Comparison of ENCODE assay signal across 8 mouse cellular contexts in the genomic region with DNA sequence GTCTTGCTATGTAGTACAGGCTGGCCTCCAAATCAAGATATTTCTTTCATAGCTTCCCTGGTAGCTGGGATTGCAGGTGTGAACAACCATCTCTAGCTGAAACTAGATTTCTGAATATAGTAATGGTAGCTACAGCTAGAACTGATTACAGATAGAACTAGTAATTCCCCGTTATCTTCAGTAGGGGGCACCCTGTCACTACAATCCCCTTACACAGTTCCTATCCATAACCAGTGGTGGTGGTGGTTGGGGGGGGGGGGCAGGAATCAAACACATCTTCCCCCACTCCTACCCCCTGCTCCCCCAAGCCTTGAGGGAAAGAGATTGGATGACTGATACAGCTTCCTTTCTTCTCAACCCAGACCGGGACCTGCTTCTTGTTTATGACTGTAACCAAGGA. TPM values are rescaled to one million over a fixed set of nuclear protein-coding genes. Genes with fewer than 3 reads are reported as not detected.
DNase-seq lines count a peak whose midpoint lies in the region; ATAC-seq and TF ChIP-seq lines count a peak whose summit lies in the region.

No protein-coding gene starts in this region.

- no peaks in the 10 kb centered on the region for H3K36me3 ChIP-seq in midbrain, postnatal 0 days (ENCODE audit: insufficient read depth, low read length)

- no peak overlapping the region for H3K27ac ChIP-seq in bone marrow macrophage, adult 2 months (ENCODE audit: insufficient read depth, low read depth, low read length)
- H3K27ac ChIP-seq in midbrain, postnatal 0 days (ENCODE audit: low read depth, low read length) = no peak overlapping the region

- WGBS in lung, adult 2 months = 22% methylated on average over 2 of the region's 2 CpGs
- WGBS in midbrain, postnatal 0 days = 41% methylated on average over 2 of the region's 2 CpGs

- no peak overlapping the region for H3K4me2 ChIP-seq in midbrain, postnatal 0 days (ENCODE audit: low read depth, low read length, poor library complexity, severe bottlenecking)

- no peaks in the 10 kb centered on the region for H3K9me3 ChIP-seq in midbrain, postnatal 0 days (ENCODE audit: low read length)

- ATAC-seq in midbrain, postnatal 0 days (ENCODE audit: low FRiP score) = no peak

- H3K4me1 ChIP-seq in lung, adult 2 months (ENCODE audit: control insufficient read depth, insufficient read depth, low read length) = no peaks in the 10 kb centered on the region
- no peaks in the 10 kb centered on the region for H3K4me1 ChIP-seq in bone marrow macrophage, adult 2 months (ENCODE audit: control insufficient read depth, insufficient read depth, low read length)
- no peaks in the 10 kb centered on the region for H3K4me1 ChIP-seq in midbrain, postnatal 0 days (ENCODE audit: insufficient read depth, low read length)

- DNase-seq in embryo, embryonic 10 days (ENCODE audit: low spot score) = peak; percentile 44
- no peak for DNase-seq in embryo, embryonic 9.5 days (ENCODE audit: extremely low spot score)
- no peak for DNase-seq in lung, adult 2 months
- no peak for DNase-seq in lung, postnatal 4 days
- peak; percentile 24 for DNase-seq in midbrain, postnatal 0 days (ENCODE audit: low spot score)
- DNase-seq in ovary, postnatal 36 days (ENCODE audit: low spot score) = no peak
- no peak for DNase-seq in urinary bladder, postnatal 4 days (ENCODE audit: low spot score in 2 of 2)

- TF ChIP-seq CTCF in lung, adult 2 months (IDR thresholded peaks at IDR 0.05; ENCODE audit: insufficient read depth, low read length) = peak; percentile 42
- TF ChIP-seq CTCF in bone marrow macrophage, adult 2 months (IDR thresholded peaks at IDR 0.05; ENCODE audit: low read depth, low read length) = peak; percentile 29; the same call in 1 of the 2 replicates
- TF ChIP-seq CTCF in midbrain, postnatal 0 days (IDR thresholded peaks at IDR 0.05) = peak; percentile 59

- TF ChIP-seq POLR2A in lung, adult 2 months (IDR thresholded peaks at IDR 0.05; ENCODE audit: borderline replicate concordance, extremely low read depth, low read depth, low read length) = no peak
- TF ChIP-seq POLR2A in bone marrow macrophage, adult 2 months (IDR thresholded peaks at IDR 0.05; ENCODE audit: borderline replicate concordance, low read depth, low read length) = no peak

- H3K27me3 ChIP-seq in midbrain, postnatal 0 days (ENCODE audit: insufficient read depth, low read length) = no peaks in the 10 kb centered on the region

- H3K9ac ChIP-seq in midbrain, postnatal 0 days (replicated peaks; ENCODE audit: low read length, poor library complexity, severe bottlenecking) = no peak overlapping the region

- H3K4me3 ChIP-seq in lung, adult 2 months (replicated peaks; ENCODE audit: extremely low read depth, low read depth, low read length) = no peak overlapping the region
- no peak overlapping the region for H3K4me3 ChIP-seq in bone marrow macrophage, adult 2 months (ENCODE audit: insufficient read depth, low read length)
- H3K4me3 ChIP-seq in midbrain, postnatal 0 days (ENCODE audit: low read depth, low read length) = no peak overlapping the region

RNA-seq across cellular contexts. Expression of gene Zfp697, which starts 19.5 kb away (rescaled TPM):
- 17.0 and 17.9 TPM in 2 replicates for polyA plus RNA-seq in lung, adult 2 months (2012; rRNA removed)
- 0.25 TPM in 1 of 2 replicates, not detected in the other for polyA plus RNA-seq in bone marrow macrophage, adult 2 months (2012; ENCODE audit: insufficient read depth, insufficient read length, missing spikeins)
- 39.5 and 45.9 TPM in 2 replicates for total RNA-seq in midbrain, postnatal 0 days (2014; rRNA removed)
- 18.1 and 18.7 TPM in 2 replicates for polyA plus RNA-seq in midbrain, postnatal 0 days (2015; fragmentation: Nextera tagmentation; extraction: Ambion mirVana)

RNA-seq across cellular contexts. Expression of gene Phgdh, which starts 23.0 kb away (rescaled TPM):
- polyA plus RNA-seq in lung, adult 2 months (2012; rRNA removed) = 19.8 and 21.4 TPM in 2 replicates
- 3.3 and 3.8 TPM in 2 replicates for polyA plus RNA-seq in bone marrow macrophage, adult 2 months (2012; ENCODE audit: insufficient read depth, insufficient read length, missing spikeins)
- total RNA-seq in midbrain, postnatal 0 days (2014; rRNA removed) = 182 and 206 TPM in 2 replicates
- 148 and 171 TPM in 2 replicates for polyA plus RNA-seq in midbrain, postnatal 0 days (2015; fragmentation: Nextera tagmentation; extraction: Ambion mirVana)

Comparison
In these comparisons a context has a peak if more than half of its experiments do, and no peak if none do; other contexts are left out.
1. DNase-seq: peak in embryo, embryonic 10 days (single experiment) and midbrain, postnatal 0 days (single experiment); none in embryo, embryonic 9.5 days (single experiment), lung, adult 2 months (single experiment), lung, postnatal 4 days (0 of 2), ovary, postnatal 36 days (single experiment) and urinary bladder, postnatal 4 days (0 of 2).
2. RNA of gene Zfp697, which starts 19.5 kb away (polyA plus RNA-seq): 18.1 to 18.7 TPM in midbrain, postnatal 0 days and 17.0 to 17.9 TPM in lung, adult 2 months; 0.25 TPM in bone marrow macrophage, adult 2 months; every median in the first group is over 10 times any median in the second.
3. Peak in every context shown above with its lines, with median percentiles within 50 percentile points of each other: CTCF ChIP-seq.